Mouse (Mus musculus) erythroblast, embryonic 14.5 days (primary cell): Measurements from ENCODE around the gene Hck. TPM values are rescaled to one million over a fixed set of nuclear protein-coding genes. Genes with fewer than 3 reads are reported as not detected.

Source experiments
- H3K27me3 ChIP-seq: 2 replicates; pipeline ENCODE4 v1.6.1; 2012; ENCODE audit warnings: inconsistent platforms; ENCODE audit not compliant: control insufficient read depth
- H3K36me3 ChIP-seq: 2 replicates; pipeline ENCODE4 v1.6.1; 2012; ENCODE audit warnings: mild to moderate bottlenecking, inconsistent platforms; ENCODE audit not compliant: control insufficient read depth
- H3K4me1 ChIP-seq: 2 replicates; pipeline ENCODE4 v1.6.1; 2012; ENCODE audit warnings: inconsistent platforms; ENCODE audit not compliant: control insufficient read depth
- H3K4me3 ChIP-seq: replicated peaks from 2 replicates; pipeline ENCODE3; 2012; ENCODE audit warnings: moderate library complexity, mild to moderate bottlenecking, inconsistent platforms
- H3K9me3 ChIP-seq: 2 replicates; pipeline ENCODE4 v1.6.1; 2012; ENCODE audit warnings: low read length, inconsistent platforms, mixed read lengths; ENCODE audit not compliant: control insufficient read depth
- GATA1 ChIP-seq: IDR thresholded peaks from 2 replicates; pipeline ENCODE4 v1.6.1; 2012; ENCODE audit warnings: low read length, inconsistent platforms, mixed read lengths
- TAL1 ChIP-seq: IDR thresholded peaks from 3 replicates; pipeline ENCODE4 v1.6.1; 2012; ENCODE audit warnings: low read length, inconsistent platforms, mixed read lengths
- polyA plus RNA-seq: library from polyadenylated mRNA; stranded (reverse); fragments of >175 nt; gene quantifications from 2 replicates; pipeline ENCODE4 v1.2.3, GENCODE M21; 2012

Gene Hck
- 0.09 and 0.13 TPM in 2 replicates for polyA plus RNA-seq

- Histone ChIP-seq H3K36me3 (no peaks in the 10 kb centered on the region), H3K9me3 (no peaks in the 10 kb centered on the region), H3K4me3 (peak within 1 kb of the TSS; percentile 2), H3K27me3 (peaks cover 59% of the 10 kb centered on the region), H3K4me1 (peaks cover 6% of the 10 kb centered on the region)
- TF ChIP-seq GATA1, result no peak
- TF ChIP-seq TAL1, result no peak
Observed at GRCm38 (mm10) chr2:153108313-153109264, at the start of gene Hck. Gene Hck, plus strand, starts transcription at chr2:153108468.

DNA sequence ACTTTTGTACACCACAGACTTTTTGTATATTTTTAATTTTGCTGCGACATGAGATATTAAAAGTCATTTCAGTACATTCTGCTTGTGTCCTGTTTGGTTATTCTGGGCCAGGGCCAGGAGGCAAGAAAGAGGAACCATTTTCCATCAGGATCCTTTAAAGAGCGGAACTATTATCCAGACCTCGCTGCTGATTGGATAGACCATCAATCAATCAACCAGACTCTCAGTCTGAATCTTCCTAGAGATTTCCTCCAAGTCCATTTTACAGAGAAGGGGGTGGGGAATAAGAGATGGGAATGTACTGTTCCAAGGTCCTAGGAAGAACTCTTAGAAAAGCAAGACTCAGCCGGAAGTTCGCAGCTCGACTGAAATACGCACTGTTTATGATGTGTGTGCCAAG is 48.1 kb upstream of the Hck start:
- H3K4me3 ChIP-seq, result no peak overlapping the region
- no peaks in the 10 kb centered on the region for H3K4me1 ChIP-seq
- no peaks in the 10 kb centered on the region for H3K36me3 ChIP-seq
- H3K27me3 ChIP-seq, result no peaks in the 10 kb centered on the region
- no peak for TF ChIP-seq GATA1
- TF ChIP-seq TAL1, result no peak
- H3K9me3 ChIP-seq, result no peaks in the 10 kb centered on the region

GRCm38 (mm10) chr2:153063394-153063793 is 44.9 kb upstream of the Hck start:
- Histone ChIP-seq H3K27me3 (peaks cover 3% of the 10 kb centered on the region; the same call in 1 of the 2 replicates), H3K4me3 (no peak overlapping the region)

GRCm38 (mm10) chr2:153064190-153064970 is 43.9 kb upstream of the Hck start:
- Histone ChIP-seq H3K4me1 (no peaks in the 10 kb centered on the region), H3K36me3 (no peaks in the 10 kb centered on the region), H3K4me3 (no peak overlapping the region), H3K9me3 (no peaks in the 10 kb centered on the region), H3K27me3 (peaks cover 3% of the 10 kb centered on the region; the same call in 1 of the 2 replicates)
- TF ChIP-seq TAL1 (no peak), GATA1 (no peak)

More at GRCm38 (mm10) chr2:153063394-153063793, 44.9 kb upstream of the Hck start:
- no peaks in the 10 kb centered on the region for H3K4me1 ChIP-seq
- TF ChIP-seq GATA1 (no peak), TAL1 (no peak)
- no peaks in the 10 kb centered on the region for H3K9me3 ChIP-seq
- H3K36me3 ChIP-seq, result no peaks in the 10 kb centered on the region

GRCm38 (mm10) chr2:153065747-153066508 is 42.3 kb upstream of the Hck start, which contains the start of gene Ccm2l:
Gene Ccm2l, plus strand, starts transcription at chr2:153065955.
- H3K27me3 ChIP-seq, result peaks cover 10% of the 10 kb centered on the region
- no peaks in the 10 kb centered on the region for H3K4me1 ChIP-seq
- TF ChIP-seq TAL1 (no peak), GATA1 (no peak)
- H3K36me3 ChIP-seq, result no peaks in the 10 kb centered on the region
- no peak within 1 kb of the TSS for H3K4me3 ChIP-seq
- no peaks in the 10 kb centered on the region for H3K9me3 ChIP-seq

GRCm38 (mm10) chr2:153066991-153067390 is 41.3 kb upstream of the Hck start:
- Histone ChIP-seq H3K4me1 (no peaks in the 10 kb centered on the region), H3K36me3 (no peaks in the 10 kb centered on the region), H3K9me3 (no peaks in the 10 kb centered on the region), H3K4me3 (no peak overlapping the region), H3K27me3 (peaks cover 20% of the 10 kb centered on the region)
- TF ChIP-seq TAL1 (no peak), GATA1 (no peak)

DNA sequence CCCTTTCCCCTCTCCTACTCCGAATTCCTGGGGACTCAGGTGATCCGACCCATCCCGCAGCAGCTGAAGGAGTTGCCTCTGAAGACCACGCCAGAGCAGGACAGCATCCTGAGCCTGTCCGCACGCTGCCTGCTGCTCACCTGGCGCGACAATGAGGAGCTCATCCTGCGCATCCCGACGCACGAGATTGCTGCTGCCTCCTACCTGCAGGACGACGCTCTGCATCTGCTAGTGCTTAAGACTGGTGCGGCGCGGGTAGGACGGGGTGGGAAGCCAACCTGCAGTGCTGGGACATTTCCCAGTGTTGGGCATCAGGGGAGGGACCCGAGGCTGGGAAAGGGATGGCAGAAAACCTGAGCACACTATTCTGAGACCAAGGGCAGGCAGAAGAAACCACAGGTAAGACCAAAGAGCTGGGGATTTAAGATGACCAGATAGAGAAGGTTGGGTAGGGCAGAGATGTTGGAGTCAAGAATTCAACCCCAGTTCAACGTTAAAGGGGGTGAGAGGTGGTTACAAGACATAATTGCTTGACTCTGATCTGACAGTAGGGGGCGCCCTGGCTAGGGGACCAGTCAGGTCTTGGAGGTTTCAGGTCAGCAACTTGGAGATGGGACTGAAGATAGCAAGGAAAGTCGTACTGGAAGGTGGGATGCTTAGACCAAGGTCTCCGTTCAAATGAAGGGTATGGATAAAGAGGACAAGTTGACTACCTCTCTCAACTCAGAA is 37.3 kb upstream of the Hck start:
- TF ChIP-seq GATA1 (no peak), TAL1 (no peak)
- Histone ChIP-seq H3K4me1 (no peaks in the 10 kb centered on the region), H3K4me3 (no peak overlapping the region), H3K9me3 (no peaks in the 10 kb centered on the region), H3K36me3 (no peaks in the 10 kb centered on the region), H3K27me3 (peaks cover 23% of the 10 kb centered on the region)
